Mouse (Mus musculus): ENCODE results near the gene Etfrf1.
A peak's percentile ranks its signal among the peaks of the same experiment; 100 is the strongest.

Gene Etfrf1

GRCm38 (mm10) chr6:145226296-145226695 is 15.4 kb downstream of the Etfrf1 start:
- DNase-seq (ENCODE audit: low spot score), result no peak

- no peak for DNase-seq (ENCODE audit: low spot score)
Measured at GRCm38 (mm10) chr6:145234391-145234790, 23.5 kb downstream of the Etfrf1 start.

GRCm38 (mm10) chr6:145235367-145235766 is 24.4 kb downstream of the Etfrf1 start:
- DNase-seq (ENCODE audit: low spot score), result no peak

GRCm38 (mm10) chr6:145237148-145237547 is 26.2 kb downstream of the Etfrf1 start:
- no peak for DNase-seq (ENCODE audit: low spot score)

- no peak for DNase-seq (ENCODE audit: low spot score)
Measured at GRCm38 (mm10) chr6:145240285-145240684, 29.4 kb downstream of the Etfrf1 start.

- peak; percentile 58 for DNase-seq (ENCODE audit: low spot score)
Measured at GRCm38 (mm10) chr6:145242521-145242920, 31.6 kb downstream of the Etfrf1 start.

GRCm38 (mm10) chr6:145246841-145247240 is 35.9 kb downstream of the Etfrf1 start:
- DNase-seq (ENCODE audit: low spot score), result no peak

- DNase-seq (ENCODE audit: low spot score), result no peak
Measured at GRCm38 (mm10) chr6:145247886-145248285, 37.0 kb downstream of the Etfrf1 start.

- DNase-seq (ENCODE audit: low spot score), result peak; percentile 54
Measured at GRCm38 (mm10) chr6:145249291-145250184, 38.6 kb downstream of the Etfrf1 start.

GRCm38 (mm10) chr6:145250185-145250791 is 39.4 kb downstream of the Etfrf1 start, which contains the start of gene Kras:
Gene Kras (minus strand): TSS chr6:145250239.
- peak; percentile 96 for DNase-seq (ENCODE audit: low spot score)

- no peak for DNase-seq (ENCODE audit: low spot score)
Measured at GRCm38 (mm10) chr6:145250820-145251219, 39.9 kb downstream of the Etfrf1 start.

GRCm38 (mm10) chr6:145255952-145256700 is 45.2 kb downstream of the Etfrf1 start:
- DNase-seq (ENCODE audit: low spot score), result no peak

- DNase-seq (ENCODE audit: low spot score), result no peak
Measured at GRCm38 (mm10) chr6:145256701-145257073, 45.8 kb downstream of the Etfrf1 start.

GRCm38 (mm10) chr6:145262314-145262713 is 51.4 kb downstream of the Etfrf1 start:
- no peak for DNase-seq (ENCODE audit: low spot score)
